Mouse (Mus musculus) neural tube, embryonic 11.5 days (tissue): ENCODE measurements around the gene Btg4. TPM values are rescaled to one million over a fixed set of nuclear protein-coding genes. Genes with fewer than 3 reads are reported as not detected.
"Not testable (repeated sequence)": the region's sequence is repeated elsewhere in the genome, so short reads cannot be mapped to it uniquely, and the experiment has no call there.

Experiments
- ATAC-seq: fragments of 200-750 bp; cut with Nextera tagmentation; 2 replicates; pipeline ENCODE4 v1.8.0; 2017; ENCODE audit warnings: moderate number of reproducible peaks, mild to moderate bottlenecking, moderate TSS enrichment, moderate library complexity; ENCODE audit not compliant: insufficient read depth, low FRiP score, low TSS enrichment
- DNase-seq: peaks from one replicate; pipeline ENCODE4 v3.0.0-alpha.2; 2015; ENCODE audit warnings: low spot score
- H3K27ac ChIP-seq: fragments of 300-500 bp; sonication (generic); 2 replicates; pipeline ENCODE4 v1.5.1; 2014; ENCODE audit warnings: low read depth, mild to moderate bottlenecking, low read length
- H3K27me3 ChIP-seq: fragments of 300-500 bp; sonication (generic); 2 replicates; pipeline ENCODE4 v1.6.1; 2014; ENCODE audit warnings: mild to moderate bottlenecking, low read length, mixed read lengths; ENCODE audit not compliant: control insufficient read depth, insufficient read depth
- H3K36me3 ChIP-seq: fragments of 300-500 bp; sonication (generic); 2 replicates; pipeline ENCODE4 v1.6.1; 2014; ENCODE audit warnings: mild to moderate bottlenecking, low read length, moderate library complexity, mixed read lengths; ENCODE audit not compliant: control insufficient read depth, insufficient read depth
- H3K4me1 ChIP-seq: fragments of 300-500 bp; sonication (generic); 2 replicates; pipeline ENCODE4 v1.6.1; 2014; ENCODE audit warnings: low read length, mixed read lengths; ENCODE audit not compliant: control insufficient read depth, insufficient read depth
- H3K4me2 ChIP-seq: fragments of 300-500 bp; sonication (generic); 2 replicates; pipeline ENCODE4 v1.6.1; 2014; ENCODE audit warnings: low read depth, mild to moderate bottlenecking, moderate library complexity
- H3K4me3 ChIP-seq: fragments of 300-500 bp; sonication (generic); 2 replicates; pipeline ENCODE4 v1.5.1; 2014; ENCODE audit warnings: low read depth, low read length
- H3K9ac ChIP-seq: fragments of 300-500 bp; sonication (generic); 2 replicates; pipeline ENCODE4 v1.6.1; 2014; ENCODE audit warnings: mild to moderate bottlenecking, low read length
- H3K9me3 ChIP-seq: fragments of 300-500 bp; sonication (generic); 2 replicates; pipeline ENCODE4 v1.6.1; 2016; ENCODE audit warnings: low read length; ENCODE audit not compliant: control insufficient read depth
- WGBS: fragments of 180-500 bp; shearing (Covaris S2); extraction: QIAGEN DNeasy Blood & Tissue Kit; methylation state at CpG from one replicate; pipeline ENCODE4 v1.1.7; 2014; 5-methylcytosine and 5-hydroxymethylcytosine counted together
- polyA plus RNA-seq: library from polyadenylated mRNA; unstranded; fragments of >200 nt; fragmentation: Nextera tagmentation; extraction: Ambion mirVana; gene quantifications from 2 replicates; pipeline ENCODE4 v1.2.1, GENCODE M21; 2014

The Btg4 gene
- polyA plus RNA-seq, 1 experiment from 2014 or later, result not detected

GRCm38 (mm10) chr9:51139401-51139800 is 78.7 kb downstream of the Btg4 start:
- WGBS, result 90% methylated on average over 1 of the region's 1 CpGs
- not testable (repeated sequence) for H3K9ac ChIP-seq, H3K27me3 ChIP-seq, ATAC-seq, DNase-seq, H3K4me1 ChIP-seq, H3K4me3 ChIP-seq, H3K27ac ChIP-seq, H3K36me3 ChIP-seq, H3K4me2 ChIP-seq, H3K9me3 ChIP-seq

DNA sequence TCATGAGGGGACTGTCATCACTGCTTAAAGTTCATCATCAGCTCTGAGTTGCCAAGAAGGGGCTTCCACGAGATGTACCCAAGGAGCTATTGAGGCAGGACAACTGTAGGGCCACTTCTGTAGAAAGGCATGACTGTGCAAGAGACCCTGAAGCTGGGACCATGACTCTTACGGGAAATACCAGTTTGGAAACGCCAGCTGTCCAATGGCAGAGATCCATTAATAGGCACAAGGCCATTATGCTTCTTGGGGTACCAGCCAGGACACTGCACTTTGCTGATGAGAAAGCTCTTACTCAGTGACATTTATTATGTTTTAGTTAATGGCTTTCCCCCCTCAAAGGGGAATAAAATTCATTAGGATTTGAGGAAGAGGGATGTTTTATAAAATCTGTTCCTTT is 80.0 kb downstream of the Btg4 start:
- Histone ChIP-seq H3K27me3 (no peaks in the 10 kb centered on the region), H3K27ac (no peak overlapping the region), H3K4me1 (no peaks in the 10 kb centered on the region), H3K9ac (no peak overlapping the region), H3K9me3 (no peaks in the 10 kb centered on the region), H3K4me3 (no peak overlapping the region), H3K4me2 (no peak overlapping the region), H3K36me3 (no peaks in the 10 kb centered on the region)
- DNase-seq (no peak), ATAC-seq (no peak)
- 85% methylated on average over 3 of the region's 3 CpGs for WGBS

DNA sequence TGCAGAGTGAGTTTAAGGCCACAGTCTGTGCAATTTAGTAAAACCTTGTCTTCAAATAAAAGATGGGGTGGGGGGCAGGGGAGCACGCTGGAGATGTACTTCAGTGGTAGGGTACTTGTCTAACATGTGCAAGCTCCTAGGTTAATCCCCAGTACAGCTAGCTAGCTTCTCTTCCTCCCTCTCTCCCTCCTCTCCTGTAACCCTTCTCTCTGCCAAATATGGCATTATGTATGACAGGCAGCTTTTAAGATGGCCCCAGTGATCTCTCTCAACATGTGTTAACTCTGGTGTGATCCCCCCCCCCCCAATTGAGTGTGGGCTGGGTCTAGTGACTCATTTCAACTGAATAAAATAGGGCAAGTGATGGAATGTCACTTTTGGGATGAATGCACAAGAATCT is 82.7 kb downstream of the Btg4 start:
- no peak for DNase-seq
- no peaks in the 10 kb centered on the region for H3K27me3 ChIP-seq
- no peaks in the 10 kb centered on the region for H3K36me3 ChIP-seq
- no peak overlapping the region for H3K4me2 ChIP-seq
- no peaks in the 10 kb centered on the region for H3K4me1 ChIP-seq
- WGBS, result 88% methylated on average over 1 of the region's 1 CpGs
- H3K4me3 ChIP-seq, result no peak overlapping the region
- H3K9ac ChIP-seq, result no peak overlapping the region
- H3K9me3 ChIP-seq, result no peaks in the 10 kb centered on the region
- H3K27ac ChIP-seq, result no peak overlapping the region
- no peak for ATAC-seq

DNA sequence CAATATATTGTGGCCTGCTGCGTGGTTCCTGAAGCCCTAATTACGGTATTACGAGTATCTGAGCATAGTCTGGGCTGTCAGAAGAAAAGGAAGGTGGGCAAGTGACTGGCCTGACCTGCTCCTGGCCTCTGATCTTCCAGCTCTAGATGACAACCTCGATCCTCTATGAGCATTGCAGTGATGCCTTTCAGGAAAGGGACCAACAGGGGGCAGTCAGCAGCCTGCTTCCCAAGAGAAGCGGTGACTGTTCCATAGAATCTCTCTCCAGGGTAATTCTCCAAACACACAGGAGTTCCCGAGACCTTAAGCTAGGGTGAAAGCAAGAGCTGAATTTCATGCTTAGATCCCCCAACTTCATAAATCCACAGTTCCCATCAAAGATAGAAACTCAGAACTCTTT is 83.5 kb downstream of the Btg4 start:
- ATAC-seq (no peak), DNase-seq (no peak)
- Histone ChIP-seq H3K27me3 (no peaks in the 10 kb centered on the region), H3K4me1 (no peaks in the 10 kb centered on the region), H3K9me3 (no peaks in the 10 kb centered on the region), H3K36me3 (no peaks in the 10 kb centered on the region), H3K4me3 (no peak overlapping the region), H3K27ac (no peak overlapping the region), H3K4me2 (no peak overlapping the region), H3K9ac (no peak overlapping the region)
- 71% methylated on average over 6 of the region's 6 CpGs for WGBS

DNA sequence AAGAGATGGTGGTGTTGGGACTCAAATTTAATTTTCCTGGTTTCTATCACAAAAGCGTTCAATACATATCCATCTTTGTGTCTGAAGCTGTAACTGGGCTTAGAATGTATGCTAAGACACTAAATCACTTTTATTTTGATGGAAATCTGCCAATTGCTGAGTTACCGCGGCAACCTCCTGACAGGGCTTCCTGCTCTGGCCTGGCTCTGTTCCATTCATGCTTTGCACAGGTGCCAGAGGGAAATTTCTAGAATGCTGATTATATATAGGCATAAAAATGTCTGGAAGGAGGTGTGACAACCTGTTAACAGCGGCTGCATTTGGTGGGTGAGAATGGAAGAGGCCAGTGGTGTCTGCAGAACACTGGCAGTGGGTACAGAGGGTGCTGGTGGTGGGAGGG is 85.8 kb downstream of the Btg4 start:
- H3K9ac ChIP-seq, result no peak overlapping the region
- no peak overlapping the region for H3K4me3 ChIP-seq
- no peaks in the 10 kb centered on the region for H3K36me3 ChIP-seq
- no peaks in the 10 kb centered on the region for H3K4me1 ChIP-seq
- H3K9me3 ChIP-seq, result no peaks in the 10 kb centered on the region
- 88% methylated on average over 4 of the region's 4 CpGs for WGBS
- DNase-seq, result no peak
- no peak for ATAC-seq
- H3K27ac ChIP-seq, result no peak overlapping the region
- no peaks in the 10 kb centered on the region for H3K27me3 ChIP-seq
- no peak overlapping the region for H3K4me2 ChIP-seq

DNA sequence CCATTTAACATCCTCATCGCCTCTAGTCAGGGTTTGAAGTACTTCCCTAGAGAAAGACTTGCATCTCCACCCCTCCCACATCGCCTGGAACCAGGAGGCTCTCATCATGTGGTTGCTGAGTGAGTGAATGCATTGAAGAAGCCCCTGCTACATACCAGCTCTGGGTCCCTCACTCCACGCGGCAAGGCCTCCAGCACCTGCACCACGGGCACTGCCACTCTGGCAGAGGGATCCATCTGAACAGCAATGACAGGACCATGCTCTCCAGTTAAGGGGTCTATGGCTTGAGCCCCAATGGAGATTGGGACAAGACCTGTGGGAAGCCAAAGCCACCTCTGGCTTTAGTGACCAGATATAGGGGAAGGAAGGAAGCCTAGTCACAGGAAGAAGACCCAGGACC is 86.6 kb downstream of the Btg4 start:
- no peak for ATAC-seq
- Histone ChIP-seq H3K27me3 (no peaks in the 10 kb centered on the region), H3K4me3 (no peak overlapping the region), H3K27ac (no peak overlapping the region), H3K9ac (no peak overlapping the region), H3K36me3 (no peaks in the 10 kb centered on the region), H3K4me1 (no peaks in the 10 kb centered on the region), H3K4me2 (no peak overlapping the region), H3K9me3 (no peaks in the 10 kb centered on the region)
- WGBS, result 82% methylated on average over 5 of the region's 5 CpGs
- DNase-seq, result no peak

DNA sequence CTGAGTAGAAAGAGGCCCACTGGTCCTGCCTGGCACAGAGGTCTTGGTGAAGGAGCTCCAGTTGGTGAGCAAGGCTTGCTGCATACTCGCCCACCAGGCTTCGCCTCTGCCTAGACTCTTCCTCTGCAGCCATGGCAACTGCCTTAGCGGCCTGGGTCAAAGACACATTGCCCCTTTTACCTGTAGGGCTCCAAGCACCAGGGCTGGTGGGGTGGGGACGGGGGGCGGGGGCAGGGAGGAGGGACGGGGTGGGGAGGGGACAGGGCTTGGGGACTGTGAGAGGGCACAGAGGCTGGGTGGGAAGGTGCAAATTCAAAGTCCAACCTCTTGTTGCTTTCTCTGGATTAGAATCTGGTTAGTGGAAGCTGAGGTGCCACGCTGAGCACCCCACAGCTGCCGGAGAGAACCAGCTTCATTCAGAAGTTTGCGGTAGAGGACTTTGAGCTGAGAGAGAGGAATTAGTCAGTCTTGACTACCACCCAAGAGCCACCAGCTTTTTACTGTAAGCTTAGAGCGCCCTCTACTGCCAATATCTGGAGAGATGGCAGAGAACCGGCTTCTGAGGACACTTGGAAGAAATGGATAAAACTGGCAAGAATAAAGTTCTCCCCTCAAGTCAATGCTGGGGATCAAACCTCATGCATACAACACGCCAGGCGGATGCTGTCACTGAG is 91.5 kb downstream of the Btg4 start:
- H3K36me3 ChIP-seq, result no peaks in the 10 kb centered on the region
- ATAC-seq (no peak), DNase-seq (peak; percentile 76)
- no peaks in the 10 kb centered on the region for H3K9me3 ChIP-seq
- no peak overlapping the region for H3K4me2 ChIP-seq
- WGBS, result 18% methylated on average over 13 of the region's 13 CpGs
- H3K4me1 ChIP-seq, result no peaks in the 10 kb centered on the region
- H3K9ac ChIP-seq, result no peak overlapping the region
- H3K4me3 ChIP-seq, result no peak overlapping the region
- H3K27me3 ChIP-seq, result no peaks in the 10 kb centered on the region
- no peak overlapping the region for H3K27ac ChIP-seq

DNA sequence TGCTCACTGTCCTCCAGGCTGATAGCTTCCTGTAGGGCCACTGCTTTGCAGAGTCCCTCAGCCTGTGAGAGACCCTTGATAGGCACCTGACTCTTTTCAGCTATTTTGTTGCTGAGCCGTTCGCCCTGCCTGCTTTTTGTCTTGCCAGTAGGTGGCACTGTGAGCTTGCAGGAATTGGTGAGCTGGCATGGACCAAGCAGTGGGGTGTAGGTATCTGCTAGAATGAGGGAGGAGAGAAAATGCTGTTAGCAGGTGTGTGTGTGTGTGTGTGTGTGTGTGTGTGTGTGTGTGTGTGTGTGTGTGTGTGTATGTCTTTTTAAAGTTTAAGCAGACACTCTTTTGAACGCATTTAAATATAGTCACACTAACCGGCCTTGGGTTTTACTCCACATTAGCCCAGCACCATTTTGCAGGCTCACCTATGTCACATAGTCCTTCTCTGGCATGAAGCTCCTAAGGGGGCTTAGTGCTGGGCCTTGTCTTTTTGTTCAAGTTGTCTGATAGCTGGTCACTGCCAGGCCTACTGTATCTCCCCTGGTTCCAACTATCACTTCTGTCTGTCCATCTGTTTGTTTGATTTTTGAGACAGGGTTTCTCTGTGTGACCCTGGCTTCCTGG is 101.2 kb downstream of the Btg4 start:
- WGBS, result 27% methylated on average over 4 of the region's 4 CpGs
- H3K9me3 ChIP-seq, result no peaks in the 10 kb centered on the region
- H3K36me3 ChIP-seq, result no peaks in the 10 kb centered on the region
- no peaks in the 10 kb centered on the region for H3K27me3 ChIP-seq
- H3K4me3 ChIP-seq, result no peak overlapping the region
- H3K4me1 ChIP-seq, result no peaks in the 10 kb centered on the region
- ATAC-seq (no peak), DNase-seq (peak; percentile 71)
- H3K9ac ChIP-seq, result no peak overlapping the region
- H3K4me2 ChIP-seq, result no peak overlapping the region
- no peak overlapping the region for H3K27ac ChIP-seq

GRCm38 (mm10) chr9:51163989-51164388 is 103.3 kb downstream of the Btg4 start:
- Histone ChIP-seq H3K27ac (no peak overlapping the region), H3K9me3 (no peaks in the 10 kb centered on the region), H3K36me3 (no peaks in the 10 kb centered on the region), H3K4me3 (no peak overlapping the region), H3K4me2 (no peak overlapping the region), H3K4me1 (no peaks in the 10 kb centered on the region), H3K27me3 (no peaks in the 10 kb centered on the region), H3K9ac (no peak overlapping the region)
- ATAC-seq (no peak), DNase-seq (no peak)
- 88% methylated on average over 5 of the region's 5 CpGs for WGBS
